Mouse (Mus musculus): ENCODE data around the gene Gmeb1. TPM values are rescaled to one million over a fixed set of nuclear protein-coding genes. Genes with fewer than 3 reads are reported as not detected.
A peak's percentile ranks its signal among the peaks of the same experiment; 100 is the strongest.

Gmeb1 gene
- polyA plus RNA-seq, 1 experiment from 2014 or later, result 8.9 TPM

DNA sequence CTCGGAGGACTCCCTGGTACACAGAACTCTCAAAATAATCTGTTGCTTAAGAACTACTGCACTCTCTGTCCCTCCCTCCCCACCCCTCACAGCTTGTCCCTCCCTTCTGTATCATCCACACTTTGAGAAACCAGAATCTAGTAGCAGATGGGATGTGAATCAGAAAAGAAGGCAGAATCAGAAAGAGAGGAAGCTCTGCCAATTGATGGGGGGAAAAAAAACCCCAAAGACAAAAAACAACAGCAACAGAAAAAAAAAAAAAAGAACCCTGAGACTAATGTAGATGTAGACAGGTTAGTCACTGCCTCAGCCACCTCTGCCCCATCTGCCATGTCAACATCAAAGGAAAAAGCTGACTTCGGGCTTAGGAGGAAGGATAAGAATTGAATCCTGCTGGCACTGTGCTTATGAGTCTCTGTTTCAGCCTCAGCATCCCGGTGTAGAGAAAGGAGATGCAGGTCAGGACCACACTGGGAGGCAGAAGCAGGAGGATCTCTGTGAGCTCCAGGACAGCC lies 5.5 kb upstream of the Gmeb1 start:
- no peak for ATAC-seq
- no peaks in the 10 kb centered on the region for H3K36me3 ChIP-seq (ENCODE audit: control insufficient read depth, insufficient read depth)
- H3K4me3 ChIP-seq (ENCODE audit: low read depth, low read length), result no peak overlapping the region
- H3K4me1 ChIP-seq (replicated peaks; ENCODE audit: control insufficient read depth, insufficient read depth, low read length), result 0 out of 2 replicates have a peak, but pooled peaks cover 2% of the 10 kb centered on the region
- TF ChIP-seq CTCF (IDR thresholded peaks at IDR 0.05; ENCODE audit: low read depth), result no peak
- WGBS, result 80% methylated on average over 3 of the region's 3 CpGs
- H3K27me3 ChIP-seq (replicated peaks; ENCODE audit: control insufficient read depth, insufficient read depth, low read length), result no peaks in the 10 kb centered on the region
- H3K4me2 ChIP-seq (replicated peaks; ENCODE audit: low read depth), result no peak overlapping the region
- no peak overlapping the region for H3K27ac ChIP-seq (ENCODE audit: low read depth, low read length)
- no peaks in the 10 kb centered on the region for H3K9me3 ChIP-seq (ENCODE audit: control insufficient read depth)
- no peak overlapping the region for H3K9ac ChIP-seq (ENCODE audit: low read depth, low read length)

DNA sequence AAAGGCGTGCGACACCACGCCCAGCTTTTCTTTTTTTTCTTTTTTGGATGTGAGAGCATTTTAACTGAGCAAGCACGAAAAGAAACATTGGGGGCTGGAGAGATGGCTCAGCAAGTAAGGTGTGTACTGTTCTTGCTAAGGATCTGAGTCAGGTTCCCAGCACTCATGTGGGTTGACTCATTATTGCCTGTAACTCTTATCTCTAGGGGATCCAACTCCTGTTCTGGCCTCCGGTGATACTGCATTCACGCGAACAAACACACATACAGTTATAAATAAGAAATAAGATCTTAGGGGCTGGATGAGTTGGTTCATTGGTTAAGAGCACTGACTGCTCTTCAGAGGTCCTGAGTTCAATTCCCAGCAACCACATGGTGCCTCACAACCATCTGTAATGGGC lies 1.9 kb upstream of the Gmeb1 start:
- Histone ChIP-seq H3K27ac (ENCODE audit: low read depth, low read length) (no peak overlapping the region), H3K36me3 (ENCODE audit: control insufficient read depth, insufficient read depth) (no peaks in the 10 kb centered on the region), H3K9me3 (ENCODE audit: control insufficient read depth) (no peaks in the 10 kb centered on the region), H3K9ac (ENCODE audit: low read depth, low read length) (no peak overlapping the region), H3K27me3 (replicated peaks; ENCODE audit: control insufficient read depth, insufficient read depth, low read length) (no peaks in the 10 kb centered on the region), H3K4me1 (replicated peaks; ENCODE audit: control insufficient read depth, insufficient read depth, low read length) (peaks cover 9% of the 10 kb centered on the region; the same call in 1 of the 2 replicates), H3K4me3 (ENCODE audit: low read depth, low read length) (no peak overlapping the region), H3K4me2 (replicated peaks; ENCODE audit: low read depth) (no peak overlapping the region)
- no peak for TF ChIP-seq CTCF (IDR thresholded peaks at IDR 0.05; ENCODE audit: low read depth)
- ATAC-seq, result no peak
- WGBS, result 88% methylated on average over 7 of the region's 7 CpGs

DNA sequence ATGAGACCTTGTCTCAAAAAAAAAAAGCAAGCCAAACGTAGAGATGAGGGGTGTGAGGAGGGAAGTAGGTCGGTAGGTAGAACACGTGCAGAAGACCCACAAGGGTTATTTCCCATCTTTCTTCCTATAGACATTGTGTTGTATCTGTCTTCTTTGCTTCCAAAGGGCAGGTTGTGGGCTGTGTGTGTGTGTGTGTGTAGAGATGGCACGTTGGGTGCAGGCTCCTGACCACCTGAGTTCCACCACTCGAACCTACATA lies 885 bp upstream of the Gmeb1 start:
- Histone ChIP-seq H3K9ac (ENCODE audit: low read depth, low read length) (no peak overlapping the region), H3K36me3 (ENCODE audit: control insufficient read depth, insufficient read depth) (no peaks in the 10 kb centered on the region), H3K9me3 (ENCODE audit: control insufficient read depth) (no peaks in the 10 kb centered on the region), H3K4me2 (replicated peaks; ENCODE audit: low read depth) (no peak overlapping the region), H3K4me3 (ENCODE audit: low read depth, low read length) (no peak overlapping the region), H3K27me3 (replicated peaks; ENCODE audit: control insufficient read depth, insufficient read depth, low read length) (no peaks in the 10 kb centered on the region), H3K27ac (ENCODE audit: low read depth, low read length) (no peak overlapping the region), H3K4me1 (replicated peaks; ENCODE audit: control insufficient read depth, insufficient read depth, low read length) (peaks cover 9% of the 10 kb centered on the region; the same call in 1 of the 2 replicates)
- 70% methylated on average over 5 of the region's 5 CpGs for WGBS
- ATAC-seq, result no peak
- no peak for TF ChIP-seq CTCF (IDR thresholded peaks at IDR 0.05; ENCODE audit: low read depth)

DNA sequence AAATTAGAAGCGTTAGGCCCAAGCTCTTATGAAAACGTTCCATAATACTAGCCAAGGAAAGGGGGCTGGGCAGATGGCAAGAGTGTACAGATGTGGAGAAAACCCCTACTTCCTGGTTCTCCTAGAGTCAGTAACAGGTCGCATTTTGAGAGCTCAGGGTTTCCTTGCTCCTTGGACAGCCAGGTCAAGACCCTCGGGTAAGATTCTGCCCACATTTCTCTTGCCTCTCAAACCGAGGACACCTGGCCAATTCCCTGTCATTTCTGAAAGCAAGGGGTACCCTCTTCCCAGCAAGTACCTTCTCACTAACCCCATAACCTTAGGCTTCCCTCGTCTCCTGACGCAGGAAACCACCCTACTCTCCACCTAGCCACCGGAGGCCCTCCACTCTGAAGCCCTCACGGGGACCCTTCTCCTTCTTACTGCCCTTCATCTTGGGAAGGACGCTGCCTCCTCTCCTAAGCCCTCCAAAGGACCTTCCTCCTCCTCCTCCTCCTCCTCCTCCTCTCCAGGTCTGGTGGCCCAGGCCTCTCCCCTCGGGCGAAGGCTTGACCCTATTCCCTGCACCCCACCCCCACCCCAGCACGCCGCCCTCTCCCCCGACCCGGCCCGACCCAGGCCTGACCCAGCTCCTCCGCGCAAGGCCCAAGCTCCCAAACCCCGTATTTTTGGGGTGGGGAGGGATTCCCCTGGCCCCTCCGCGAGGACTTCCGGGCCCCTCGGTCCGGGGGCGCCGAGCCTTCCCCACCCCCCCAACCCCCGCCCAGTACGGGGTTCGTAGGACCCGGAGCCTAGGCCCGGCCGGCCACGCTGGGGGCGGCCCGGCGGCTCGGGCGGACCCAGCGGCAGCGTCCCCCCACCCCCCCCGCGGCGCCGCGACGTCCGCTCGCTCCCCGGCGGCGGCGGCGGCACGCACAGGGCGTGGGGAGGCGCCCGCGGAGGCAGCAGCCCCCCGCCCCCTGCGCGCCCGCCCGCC lies 710 bp downstream of the Gmeb1 start:
- no peaks in the 10 kb centered on the region for H3K9me3 ChIP-seq (ENCODE audit: control insufficient read depth)
- peak overlapping the region; percentile 84 for H3K4me2 ChIP-seq (replicated peaks; ENCODE audit: low read depth)
- under 1% methylated on average over 27 of the region's 64 CpGs for WGBS
- H3K27ac ChIP-seq (ENCODE audit: low read depth, low read length), result peak overlapping the region; percentile 98
- peak; percentile 81 for ATAC-seq
- no peak for TF ChIP-seq CTCF (IDR thresholded peaks at IDR 0.05; ENCODE audit: low read depth)
- 0 out of 2 replicates have a peak, but pooled peaks cover 6% of the 10 kb centered on the region for H3K36me3 ChIP-seq (ENCODE audit: control insufficient read depth, insufficient read depth)
- H3K4me1 ChIP-seq (replicated peaks; ENCODE audit: control insufficient read depth, insufficient read depth, low read length), result peaks cover 9% of the 10 kb centered on the region; the same call in 1 of the 2 replicates
- peak overlapping the region; percentile 97 for H3K9ac ChIP-seq (ENCODE audit: low read depth, low read length)
- no peaks in the 10 kb centered on the region for H3K27me3 ChIP-seq (replicated peaks; ENCODE audit: control insufficient read depth, insufficient read depth, low read length)
- peak overlapping the region; percentile 85 for H3K4me3 ChIP-seq (ENCODE audit: low read depth, low read length)

DNA sequence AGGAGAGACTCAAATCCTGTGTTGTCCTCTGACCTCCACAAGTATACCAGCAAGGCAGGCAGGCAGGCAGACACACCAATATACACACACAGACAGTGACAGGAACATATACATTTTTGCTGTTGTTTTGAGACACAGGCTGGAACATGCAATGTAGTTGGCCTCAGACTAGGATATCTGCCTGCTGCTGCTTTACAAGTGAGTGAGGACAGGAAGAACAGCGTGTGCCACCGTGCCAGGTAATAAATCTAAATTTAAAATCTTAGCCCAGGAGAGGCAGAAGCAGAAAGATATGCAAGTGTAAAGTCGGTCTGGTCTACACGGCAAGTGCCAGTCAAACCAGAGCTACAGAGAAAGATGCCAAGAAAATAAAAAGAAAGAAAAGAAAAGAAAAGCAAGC lies 2.2 kb downstream of the Gmeb1 start:
- no peaks in the 10 kb centered on the region for H3K27me3 ChIP-seq (replicated peaks; ENCODE audit: control insufficient read depth, insufficient read depth, low read length)
- H3K9ac ChIP-seq (ENCODE audit: low read depth, low read length), result no peak overlapping the region
- no peak for TF ChIP-seq CTCF (IDR thresholded peaks at IDR 0.05; ENCODE audit: low read depth)
- H3K4me2 ChIP-seq (replicated peaks; ENCODE audit: low read depth), result no peak overlapping the region; the same call in 1 of the 2 replicates
- H3K9me3 ChIP-seq (ENCODE audit: control insufficient read depth), result no peaks in the 10 kb centered on the region
- no peak overlapping the region for H3K27ac ChIP-seq (ENCODE audit: low read depth, low read length)
- no peak overlapping the region for H3K4me3 ChIP-seq (ENCODE audit: low read depth, low read length)
- H3K36me3 ChIP-seq (ENCODE audit: control insufficient read depth, insufficient read depth), result 0 out of 2 replicates have a peak, but pooled peaks cover 6% of the 10 kb centered on the region
- ATAC-seq, result no peak
- H3K4me1 ChIP-seq (replicated peaks; ENCODE audit: control insufficient read depth, insufficient read depth, low read length), result peaks cover 9% of the 10 kb centered on the region; the same call in 1 of the 2 replicates
- whole genome bisulfite sequencing, result 62% methylated on average over 4 of the region's 4 CpGs

DNA sequence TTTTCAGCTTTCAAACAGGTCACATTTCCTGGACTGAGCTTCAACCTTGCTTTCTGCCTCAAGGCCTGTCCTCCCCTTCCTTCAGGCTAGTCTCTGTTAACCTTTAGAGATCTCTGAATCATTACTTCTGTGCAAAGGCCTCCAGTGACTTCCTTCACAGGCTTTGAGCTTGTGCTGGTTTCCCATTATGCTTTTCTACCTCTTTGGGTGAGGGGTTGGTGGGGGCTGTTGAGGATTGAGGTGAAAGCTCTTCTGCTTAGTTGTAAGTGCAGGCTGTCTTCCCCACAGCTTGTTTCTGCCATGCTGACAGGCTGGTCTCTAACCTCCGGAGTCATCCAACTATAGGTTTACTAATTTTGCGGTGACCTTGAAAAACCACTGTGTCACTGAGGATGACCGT lies 5.0 kb downstream of the Gmeb1 start:
- H3K9me3 ChIP-seq (ENCODE audit: control insufficient read depth), result no peaks in the 10 kb centered on the region
- 88% methylated on average over 3 of the region's 3 CpGs for WGBS

More for the DNA sequence above, 5.0 kb downstream of the Gmeb1 start:
- no peak for TF ChIP-seq CTCF (IDR thresholded peaks at IDR 0.05; ENCODE audit: low read depth)
- Histone ChIP-seq H3K4me3 (ENCODE audit: low read depth, low read length) (no peak overlapping the region), H3K36me3 (ENCODE audit: control insufficient read depth, insufficient read depth) (0 out of 2 replicates have a peak, but pooled peaks cover 11% of the 10 kb centered on the region), H3K27ac (ENCODE audit: low read depth, low read length) (no peak overlapping the region; the same call in 1 of the 2 replicates), H3K27me3 (replicated peaks; ENCODE audit: control insufficient read depth, insufficient read depth, low read length) (no peaks in the 10 kb centered on the region), H3K4me2 (replicated peaks; ENCODE audit: low read depth) (no peak overlapping the region), H3K9ac (ENCODE audit: low read depth, low read length) (no peak overlapping the region), H3K4me1 (replicated peaks; ENCODE audit: control insufficient read depth, insufficient read depth, low read length) (peaks cover 6% of the 10 kb centered on the region; the same call in 1 of the 2 replicates)
- ATAC-seq, result no peak
